Mouse (Mus musculus) limb, embryonic 14.5 days (tissue): Measurements from ENCODE around the gene Susd1. TPM values are rescaled to one million over a fixed set of nuclear protein-coding genes. Genes with fewer than 3 reads are reported as not detected.

Experiments
- ATAC-seq: fragments of 200-750 bp; cut with Nextera tagmentation; 2 replicates; pipeline ENCODE4 v1.8.0; 2017; ENCODE audit warnings: low read depth, moderate number of reproducible peaks, moderate TSS enrichment; ENCODE audit not compliant: low FRiP score
- DNase-seq: peaks from one replicate; pipeline ENCODE4 v3.0.0-alpha.2; 2015; ENCODE audit warnings: low spot score
- H3K27ac ChIP-seq: fragments of 300-500 bp; sonication (generic); replicated peaks from 2 replicates; pipeline ENCODE4 v1.5.1; 2014; ENCODE audit warnings: low read depth, mild to moderate bottlenecking, low read length, moderate library complexity, mixed read lengths
- H3K27me3 ChIP-seq: fragments of 300-500 bp; sonication (generic); 2 replicates; pipeline ENCODE4 v1.6.1; 2014; ENCODE audit warnings: low read length, mixed read lengths; ENCODE audit not compliant: control insufficient read depth, insufficient read depth
- H3K36me3 ChIP-seq: fragments of 300-500 bp; sonication (generic); 2 replicates; pipeline ENCODE4 v1.6.1; 2014; ENCODE audit warnings: mild to moderate bottlenecking, low read length, moderate library complexity, mixed read lengths; ENCODE audit not compliant: control insufficient read depth, insufficient read depth
- H3K4me1 ChIP-seq: fragments of 300-500 bp; sonication (generic); 2 replicates; pipeline ENCODE4 v1.6.1; 2014; ENCODE audit warnings: antibody characterized with exemption, low read length, mixed read lengths; ENCODE audit not compliant: control insufficient read depth, insufficient read depth
- H3K4me2 ChIP-seq: fragments of 300-500 bp; sonication (generic); replicated peaks from 2 replicates; pipeline ENCODE4 v1.6.1; 2014; ENCODE audit warnings: low read depth, mild to moderate bottlenecking, low read length, moderate library complexity; ENCODE audit not compliant: severe bottlenecking
- H3K4me3 ChIP-seq: fragments of 300-500 bp; sonication (generic); replicated peaks from 2 replicates; pipeline ENCODE4 v1.5.1; 2014; ENCODE audit warnings: low read length
- H3K9ac ChIP-seq: fragments of 300-500 bp; sonication (generic); 2 replicates; pipeline ENCODE4 v1.6.1; 2014; ENCODE audit warnings: mild to moderate bottlenecking, low read depth, low read length, moderate library complexity; ENCODE audit not compliant: severe bottlenecking
- H3K9me3 ChIP-seq: fragments of 300-500 bp; sonication (generic); 2 replicates; pipeline ENCODE4 v1.6.1; 2016; ENCODE audit warnings: low read length; ENCODE audit not compliant: control insufficient read depth
- POLR2A ChIP-seq: fragments of 200-500 bp; IDR thresholded peaks from 2 replicates; pipeline ENCODE4 v1.8.0; 2012; ENCODE audit warnings: inconsistent platforms, mild to moderate bottlenecking, moderate library complexity, borderline replicate concordance; ENCODE audit not compliant: insufficient read depth, insufficient read length; ENCODE audit errors: extremely low read depth
- WGBS: fragments of 180-500 bp; shearing (Covaris S2); extraction: QIAGEN DNeasy Blood & Tissue Kit; methylation state at CpG from one replicate; pipeline ENCODE4 v1.1.7; 2014; 5-methylcytosine and 5-hydroxymethylcytosine counted together
- polyA plus RNA-seq, 2 experiments: library from polyadenylated mRNA; depleted of rRNA in 1 of 2; stranded (reverse) in 1 of 2; unstranded in 1 of 2; fragments of >200 nt; fragmentation: Nextera tagmentation in 1 of 2; extraction: Ambion mirVana in 1 of 2; gene quantifications; 2 replicates each; pipeline versions ENCODE4 v1.2.1 to v1.2.3; 2012 to 2014

Gene Susd1
- polyA plus RNA-seq, 2 experiments: 2.3 to 5.6 TPM

DNA sequence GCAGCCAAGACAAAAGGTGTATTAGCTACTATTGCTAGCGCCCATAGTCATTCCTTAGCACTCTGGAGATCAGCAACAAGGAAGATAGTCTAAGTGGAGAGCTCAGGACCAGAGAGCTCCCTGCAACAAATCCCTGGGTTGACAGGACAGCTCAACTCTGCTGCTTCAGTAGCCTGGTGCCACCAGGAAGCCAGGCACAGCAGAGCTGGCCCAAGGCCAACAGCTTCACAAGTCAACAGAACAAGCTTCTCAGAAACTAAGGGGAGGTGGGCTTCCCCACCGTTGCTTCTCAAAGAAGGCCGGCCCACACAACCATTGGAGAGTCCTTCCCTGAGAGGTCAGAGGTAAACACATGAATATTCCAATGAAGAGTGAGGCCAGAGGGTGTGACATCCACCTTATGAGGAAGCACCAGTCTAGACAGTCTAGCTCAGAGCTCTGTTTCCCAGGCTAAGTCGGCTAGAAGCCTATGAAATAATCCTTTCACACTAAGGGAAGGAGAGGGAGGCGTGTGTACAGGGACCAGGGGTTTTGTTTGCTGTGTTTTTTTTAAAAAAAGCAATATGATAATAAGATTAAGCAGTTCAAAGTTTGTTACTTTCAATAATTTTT is 65.8 kb downstream of the Susd1 start:
- Histone ChIP-seq H3K36me3 (no peaks in the 10 kb centered on the region), H3K4me2 (no peak overlapping the region)
- DNase-seq: no peak

DNA sequence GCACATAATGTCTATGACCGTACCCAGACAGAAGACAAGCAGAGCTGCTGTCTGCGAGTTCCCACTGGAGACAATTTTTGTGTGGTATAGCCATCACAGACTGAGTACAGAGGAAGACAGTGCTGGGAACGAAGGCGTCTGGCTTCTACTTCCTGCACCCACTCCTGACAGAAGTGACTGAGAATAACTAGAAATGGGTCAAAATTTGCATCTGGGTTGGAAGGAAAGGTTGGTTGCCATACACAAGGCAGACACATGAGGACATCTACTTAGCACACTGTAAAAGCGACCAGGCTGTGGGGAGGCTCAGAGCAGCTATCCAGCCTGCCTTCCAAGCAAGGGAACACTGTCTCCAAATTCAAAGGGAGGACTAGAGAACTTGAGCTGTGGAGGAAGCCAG is 66.5 kb downstream of the Susd1 start:
- WGBS: 81% methylated on average over 5 of the region's 5 CpGs
- no peak overlapping the region for H3K27ac ChIP-seq
- H3K4me2 ChIP-seq: no peak overlapping the region
- no peak for ATAC-seq
- no peak overlapping the region for H3K4me3 ChIP-seq
- TF ChIP-seq POLR2A: no peak
- H3K9ac ChIP-seq: no peak overlapping the region
- H3K36me3 ChIP-seq: no peaks in the 10 kb centered on the region
- no peaks in the 10 kb centered on the region for H3K27me3 ChIP-seq
- DNase-seq: no peak
- no peaks in the 10 kb centered on the region for H3K9me3 ChIP-seq
- no peaks in the 10 kb centered on the region for H3K4me1 ChIP-seq

More for the DNA sequence above, 65.8 kb downstream of the Susd1 start:
- ATAC-seq: no peak
- Histone ChIP-seq H3K9me3 (no peaks in the 10 kb centered on the region), H3K4me1 (no peaks in the 10 kb centered on the region), H3K9ac (no peak overlapping the region), H3K27me3 (no peaks in the 10 kb centered on the region), H3K27ac (no peak overlapping the region), H3K4me3 (no peak overlapping the region)
- 67% methylated on average over 5 of the region's 5 CpGs for WGBS
- no peak for TF ChIP-seq POLR2A

DNA sequence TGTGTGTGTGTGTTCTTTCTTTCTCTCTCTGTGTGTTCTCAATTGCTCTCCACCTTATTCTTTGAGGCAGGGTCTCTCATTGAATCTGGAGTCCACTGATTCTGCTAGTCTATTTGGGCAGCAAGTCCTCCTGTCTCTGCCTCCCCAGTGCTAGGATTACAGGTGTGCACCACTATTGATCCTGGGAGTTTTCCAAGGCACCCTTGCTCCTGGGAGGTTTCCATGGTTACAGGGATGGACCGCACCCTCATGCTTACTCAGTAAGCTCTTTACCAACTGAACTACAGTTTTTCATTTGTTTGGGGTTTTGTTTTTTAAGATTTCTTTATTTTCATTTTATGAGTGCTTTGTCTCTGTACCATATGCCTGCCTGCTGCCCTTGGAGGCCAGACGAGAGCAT is 68.5 kb downstream of the Susd1 start:
- Histone ChIP-seq H3K9ac (no peak overlapping the region), H3K4me2 (no peak overlapping the region), H3K36me3 (no peaks in the 10 kb centered on the region), H3K27me3 (no peaks in the 10 kb centered on the region), H3K4me3 (no peak overlapping the region), H3K4me1 (no peaks in the 10 kb centered on the region), H3K27ac (no peak overlapping the region), H3K9me3 (no peaks in the 10 kb centered on the region)
- DNase-seq (no peak), ATAC-seq (no peak)
- TF ChIP-seq POLR2A: no peak
- 93% methylated on average over 2 of the region's 2 CpGs for WGBS

DNA sequence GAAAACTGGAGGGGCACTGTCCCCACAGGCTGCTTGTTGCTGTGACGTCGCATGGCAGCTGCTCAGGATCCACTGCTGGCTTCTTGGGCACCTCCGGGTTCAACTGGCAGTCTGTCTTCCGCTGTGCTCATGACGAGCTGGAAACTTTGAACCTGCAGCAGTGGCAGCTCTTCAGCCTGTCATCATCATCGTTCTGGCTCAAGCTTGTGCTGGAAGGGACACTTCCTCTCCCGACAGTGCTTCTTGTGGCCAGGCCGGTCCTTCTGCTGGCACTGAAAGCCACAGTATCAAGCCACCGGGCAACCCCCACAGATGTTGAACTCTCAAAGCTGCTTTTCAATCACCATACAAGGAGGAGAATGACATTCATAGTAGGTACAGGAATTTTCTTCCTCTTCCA is 70.3 kb downstream of the Susd1 start:
- no peak for TF ChIP-seq POLR2A
- Histone ChIP-seq H3K9ac (no peak overlapping the region), H3K4me2 (no peak overlapping the region), H3K4me1 (peaks cover 13% of the 10 kb centered on the region; the same call in 1 of the 2 replicates), H3K36me3 (no peaks in the 10 kb centered on the region), H3K27ac (no peak overlapping the region), H3K9me3 (no peaks in the 10 kb centered on the region), H3K4me3 (no peak overlapping the region), H3K27me3 (no peaks in the 10 kb centered on the region)
- DNase-seq: no peak
- no peak for ATAC-seq
- 86% methylated on average over 9 of the region's 9 CpGs for WGBS

DNA sequence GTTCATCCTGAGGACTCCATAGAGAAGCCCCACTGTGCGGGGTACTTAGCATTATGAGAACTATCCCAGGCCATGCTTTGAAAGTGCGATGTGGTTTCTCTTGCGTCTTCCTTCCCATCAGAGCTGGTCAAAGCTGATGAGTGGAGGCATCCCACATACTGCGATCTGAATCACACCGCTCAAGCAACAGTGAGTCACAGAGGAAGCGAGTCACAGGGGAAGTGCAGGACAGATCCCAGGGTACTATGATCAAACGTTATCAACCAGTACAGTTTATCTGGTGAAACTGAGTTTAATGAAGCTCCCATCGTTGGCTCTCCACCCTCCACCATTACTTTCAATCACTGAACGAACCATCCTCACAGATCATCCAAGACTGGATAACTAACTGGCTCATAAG is 72.2 kb downstream of the Susd1 start:
- H3K27ac ChIP-seq: no peak overlapping the region
- H3K27me3 ChIP-seq: no peaks in the 10 kb centered on the region
- DNase-seq: no peak
- no peaks in the 10 kb centered on the region for H3K9me3 ChIP-seq
- H3K4me1 ChIP-seq: peaks cover 13% of the 10 kb centered on the region; the same call in 1 of the 2 replicates
- no peaks in the 10 kb centered on the region for H3K36me3 ChIP-seq
- H3K4me2 ChIP-seq: no peak overlapping the region
- no peak overlapping the region for H3K9ac ChIP-seq
- TF ChIP-seq POLR2A: no peak
- 87% methylated on average over 9 of the region's 9 CpGs for WGBS
- no peak overlapping the region for H3K4me3 ChIP-seq
- no peak for ATAC-seq
